Mouse (Mus musculus) spleen, postnatal 10 days (tissue): ENCODE results near the gene Hnrnpl.

Experiments
- DNase-seq, 2 experiments: peaks; one replicate each; pipeline ENCODE4 v3.0.0; 2021 to 2022; ENCODE audit warnings: low spot score in 2 of 2

Hnrnpl gene

GRCm38 (mm10) chr7:28811640-28812275 is 3.4 kb downstream of the Hnrnpl start:
- no peak for DNase-seq

GRCm38 (mm10) chr7:28812436-28812835 is 4.1 kb downstream of the Hnrnpl start:
- DNase-seq = no peak

DNA sequence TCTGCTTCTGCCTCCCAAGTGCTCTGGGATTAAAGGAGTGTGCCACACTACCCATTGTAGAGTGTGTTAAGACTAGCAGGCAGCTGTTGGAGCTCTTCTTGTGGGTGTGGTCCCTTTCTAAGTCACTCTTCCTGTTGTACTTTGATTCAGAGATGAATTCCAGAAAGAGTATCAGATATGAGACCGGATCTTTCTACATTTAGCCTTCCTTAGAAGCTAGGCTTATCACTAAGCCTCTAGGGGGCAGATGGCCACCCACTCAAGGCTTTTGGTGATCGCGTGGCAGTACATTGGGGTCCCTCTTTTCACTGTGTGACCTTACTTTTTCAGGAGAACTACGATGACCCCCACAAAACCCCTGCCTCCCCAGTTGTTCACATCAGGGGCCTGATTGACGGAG is 4.6 kb downstream of the Hnrnpl start:
- DNase-seq = no peak

GRCm38 (mm10) chr7:28814306-28815034 is 6.1 kb downstream of the Hnrnpl start:
- no peak for DNase-seq

DNA sequence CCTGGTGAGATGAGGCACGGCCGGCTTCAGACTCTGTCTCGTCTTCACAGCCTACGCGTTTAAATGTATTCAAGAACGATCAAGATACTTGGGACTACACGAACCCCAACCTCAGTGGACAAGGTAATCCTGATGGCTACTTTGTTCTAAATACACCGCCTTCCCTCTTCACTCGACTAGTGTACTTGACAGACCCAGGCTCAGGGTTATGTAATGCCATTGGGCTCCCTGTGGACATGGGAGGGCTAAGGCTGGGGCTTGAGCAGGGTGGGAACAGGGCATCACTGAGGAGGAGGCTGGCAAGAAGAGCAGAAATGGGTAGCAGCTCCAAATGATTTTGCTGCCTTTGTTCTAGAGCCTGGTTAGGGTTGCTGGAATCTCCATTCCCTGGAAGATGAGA is 6.9 kb downstream of the Hnrnpl start:
- no peak for DNase-seq

DNA sequence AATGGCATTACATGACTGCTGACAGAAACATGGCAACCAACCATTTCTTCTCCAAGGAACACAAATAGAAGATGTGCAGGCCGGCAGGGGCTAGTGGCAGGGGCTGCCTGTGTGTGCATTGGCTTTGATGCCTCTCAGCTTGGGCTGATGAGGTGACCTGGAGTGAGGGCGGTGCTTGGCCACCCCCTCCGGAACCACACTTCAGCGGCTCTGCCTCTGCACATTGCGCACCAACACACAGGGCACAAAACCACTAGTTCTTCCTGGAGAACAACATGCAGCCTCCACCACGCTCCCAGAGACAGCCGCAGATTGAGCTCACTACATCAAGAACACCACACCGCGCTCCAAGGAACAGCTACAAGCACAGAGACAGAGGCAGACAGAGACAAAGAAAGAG is 7.9 kb downstream of the Hnrnpl start:
- peak in 1 of 2 experiments; percentile 54 for DNase-seq

- no peak for DNase-seq
Observed at GRCm38 (mm10) chr7:28816920-28817319, 8.6 kb downstream of the Hnrnpl start.

- no peak for DNase-seq
Observed at GRCm38 (mm10) chr7:28817524-28817923, 9.2 kb downstream of the Hnrnpl start.

- no peak for DNase-seq
Observed at GRCm38 (mm10) chr7:28817957-28818356, 9.6 kb downstream of the Hnrnpl start.

DNA sequence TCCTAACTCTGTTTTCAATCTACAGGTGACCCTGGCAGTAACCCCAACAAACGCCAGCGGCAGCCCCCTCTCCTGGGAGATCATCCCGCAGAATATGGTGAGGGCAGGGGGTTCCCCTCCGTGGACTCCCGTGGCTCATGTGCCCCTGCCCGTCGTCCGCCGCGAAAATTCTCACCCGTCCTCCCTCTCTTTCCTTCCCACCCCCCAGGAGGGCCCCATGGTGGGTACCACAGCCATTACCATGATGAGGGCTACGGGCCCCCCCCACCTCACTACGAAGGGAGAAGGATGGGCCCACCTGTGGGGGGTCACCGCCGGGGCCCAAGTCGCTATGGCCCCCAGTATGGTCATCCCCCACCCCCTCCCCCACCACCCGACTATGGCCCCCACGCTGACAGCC is 10.1 kb downstream of the Hnrnpl start:
- no peak for DNase-seq

GRCm38 (mm10) chr7:28818861-28819452 is 10.6 kb downstream of the Hnrnpl start:
- no peak for DNase-seq

DNA sequence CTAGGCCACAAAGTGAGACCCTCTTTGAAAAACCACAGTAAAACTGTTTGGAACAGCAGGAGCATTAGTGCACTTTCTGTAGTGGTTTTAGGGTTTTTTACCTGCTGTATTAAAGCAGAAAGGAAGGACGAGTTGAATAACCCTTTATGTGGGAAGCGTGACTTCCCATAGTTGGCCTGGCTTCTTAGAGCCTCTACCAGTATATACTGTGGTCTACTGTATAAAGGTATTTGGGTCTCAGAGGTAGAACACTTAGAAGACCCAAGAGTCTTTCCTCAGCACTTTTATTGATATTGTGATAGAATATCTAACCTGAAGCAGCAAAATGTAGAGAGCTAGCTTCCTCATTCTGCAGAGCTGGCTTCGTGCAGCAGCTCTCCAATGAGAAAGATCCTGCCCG is 11.2 kb downstream of the Hnrnpl start:
- no peak for DNase-seq

- DNase-seq = no peak
Observed at GRCm38 (mm10) chr7:28820358-28821260, 12.3 kb downstream of the Hnrnpl start.

GRCm38 (mm10) chr7:28821261-28821831 is 13.0 kb downstream of the Hnrnpl start:
- no peak for DNase-seq

DNA sequence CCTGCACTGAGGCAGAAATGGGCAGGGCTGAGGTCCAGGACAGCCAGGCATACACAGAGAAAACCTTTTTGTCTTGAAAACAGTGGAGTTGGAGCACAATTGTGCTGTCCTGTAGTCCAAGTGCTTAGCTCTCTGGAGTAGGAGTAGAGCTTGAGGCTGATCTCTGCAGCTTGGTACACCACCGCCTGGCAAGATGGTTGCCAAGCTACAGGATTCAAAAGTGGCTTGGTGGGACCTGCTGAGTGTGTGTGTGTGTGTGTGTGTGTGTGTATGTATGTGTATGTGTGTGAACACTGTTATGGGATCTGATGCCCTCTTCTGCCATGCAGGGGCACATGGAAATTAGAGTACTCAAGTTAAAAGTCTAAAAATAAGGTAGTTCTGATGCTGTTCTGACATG is 14.2 kb downstream of the Hnrnpl start:
- no peak for DNase-seq

DNA sequence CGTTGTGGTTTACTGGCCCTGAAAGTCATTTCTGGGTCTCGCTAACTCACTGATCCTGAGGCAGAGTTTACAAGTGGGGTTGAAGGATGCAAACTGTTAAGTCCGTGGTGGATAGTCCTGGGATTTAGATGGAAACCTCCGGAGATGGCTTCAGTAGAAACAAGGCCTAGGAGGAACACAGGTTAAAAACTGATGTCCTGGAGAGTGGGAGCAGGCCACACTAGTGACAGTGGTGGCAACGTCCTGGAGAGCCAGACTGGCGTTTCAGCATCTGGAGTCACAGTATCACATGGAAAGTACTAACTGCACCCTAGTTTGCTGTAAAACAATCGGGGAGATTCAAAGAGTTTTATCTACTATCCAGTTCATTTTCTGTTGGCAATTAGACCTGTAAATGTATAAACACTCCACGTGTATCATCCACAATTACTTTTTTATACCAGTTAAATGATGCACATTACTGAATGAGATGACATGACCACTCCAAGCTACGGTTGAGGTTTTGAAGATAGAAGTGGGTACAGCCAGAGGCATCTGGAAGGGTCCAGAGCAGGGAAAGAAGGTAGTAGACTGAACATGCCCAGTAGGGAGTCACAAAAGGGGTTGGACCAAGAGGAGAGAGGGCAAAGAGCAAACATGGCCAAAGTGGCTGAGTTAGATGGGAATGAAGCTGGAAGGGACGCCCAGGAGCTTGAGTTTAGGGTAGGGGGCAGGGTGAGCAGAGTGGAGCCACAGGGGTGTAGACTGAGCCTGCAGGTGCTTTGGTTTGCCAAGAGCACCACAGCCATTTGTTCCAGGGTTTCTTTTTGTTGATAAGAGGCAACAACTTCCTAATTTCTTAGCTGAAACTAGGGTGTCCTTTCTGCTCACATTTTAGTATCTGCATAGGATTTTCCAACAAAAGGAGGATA is 14.9 kb downstream of the Hnrnpl start:
- no peak for DNase-seq

- DNase-seq = no peak
Observed at GRCm38 (mm10) chr7:28823932-28824331, 15.6 kb downstream of the Hnrnpl start.

DNA sequence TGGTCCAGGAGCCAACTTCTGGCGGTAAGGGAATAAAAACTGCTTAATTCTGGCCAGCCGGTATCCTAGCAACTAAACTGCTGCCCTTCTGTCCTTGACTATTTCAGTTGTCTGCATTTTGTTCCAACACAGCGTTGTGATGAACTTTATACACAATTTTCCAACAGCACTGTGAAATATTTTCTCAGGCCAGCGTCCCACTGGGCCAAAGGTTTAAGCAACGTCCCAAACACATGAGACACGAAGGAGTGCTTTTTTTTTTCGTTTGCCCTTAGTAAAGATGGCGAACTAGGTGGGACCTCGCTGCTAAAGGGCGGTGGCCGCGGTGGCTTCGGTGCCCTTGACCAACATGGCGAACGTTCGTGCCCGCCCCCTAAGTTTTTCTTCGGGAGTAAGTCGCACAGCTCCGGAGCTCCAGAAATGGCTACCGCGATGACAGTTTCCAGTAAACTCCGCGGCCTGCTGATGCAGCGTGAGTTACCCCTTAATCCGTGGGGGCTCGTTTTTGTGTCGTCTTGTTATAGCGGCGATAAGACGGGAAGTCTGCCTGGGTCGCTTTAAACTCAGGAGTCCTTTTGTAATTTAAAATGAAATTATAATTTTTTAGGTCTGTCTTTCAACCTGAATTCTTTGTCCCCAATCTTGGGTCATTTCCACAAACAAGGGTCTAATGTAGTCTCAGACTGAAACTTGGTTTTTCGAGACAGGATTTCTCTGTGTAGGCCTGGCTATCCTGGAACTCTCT is 16.8 kb downstream of the Hnrnpl start, which contains the start of gene Ech1:
Ech1 (plus strand) TSS at position 277 of the 745 bp plus-strand sequence.
- DNase-seq = peak; percentile 84 to 92

DNA sequence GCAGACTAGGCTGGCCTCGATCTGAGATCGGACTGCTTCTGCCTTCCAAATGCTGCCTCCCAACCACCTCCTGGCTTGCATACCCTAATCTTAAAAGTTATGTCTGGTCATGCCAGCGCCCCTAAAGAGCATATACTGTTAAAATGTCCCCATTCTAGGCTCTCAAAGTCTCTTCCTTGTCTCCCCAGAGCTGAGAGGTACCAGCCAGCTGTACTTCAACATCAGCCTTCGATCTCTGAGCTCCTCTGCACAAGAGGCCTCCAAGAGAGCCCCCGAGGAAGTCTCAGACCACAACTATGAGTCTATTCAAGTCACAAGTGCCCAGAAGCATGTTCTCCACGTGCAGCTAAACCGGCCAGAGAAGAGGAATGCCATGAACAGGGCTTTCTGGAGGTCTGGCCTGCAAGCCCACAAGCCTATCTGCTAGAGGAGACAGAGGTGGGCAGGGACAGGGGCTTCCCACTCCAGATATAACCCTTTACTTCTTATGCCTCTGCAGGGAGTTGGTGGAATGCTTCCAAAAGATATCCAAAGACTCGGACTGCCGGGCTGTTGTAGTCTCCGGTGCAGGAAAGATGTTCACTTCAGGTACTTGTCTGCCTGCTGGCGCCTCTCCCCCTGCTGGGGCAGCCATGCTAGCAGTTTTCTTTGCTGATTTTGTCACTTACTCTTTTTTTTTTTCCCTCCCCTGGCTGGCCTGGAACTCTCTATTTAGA is 17.5 kb downstream of the Hnrnpl start:
- peak; percentile 47 to 51 for DNase-seq
